Mouse (Mus musculus): Measurements from ENCODE around the gene Ubox5. TPM values are rescaled to one million over a fixed set of nuclear protein-coding genes. Genes with fewer than 3 reads are reported as not detected.

Gene Ubox5
- total and polyA plus RNA-seq, 3 experiments = 5.5 to 10.6 (median 7.0) TPM

GRCm38 (mm10) chr2:130642684-130643369 is 13.0 kb upstream of the Ubox5 start, which contains the start of gene Lzts3:
Gene Lzts3 (minus strand): TSS chr2:130642803.
- in situ Hi-C loops (cut with MboI; ENCODE audit: low pct_ligation_motif_present, low pct_unique_long_range_greater_than_20kb, low sequenced_read_pairs) (no loop called here), dilution Hi-C loops (cut with MboI; ENCODE audit: extremely low pct_ligation_motif_present, extremely low pct_unique_long_range_greater_than_20kb, low sequenced_read_pairs) (no loop called here)

DNA sequence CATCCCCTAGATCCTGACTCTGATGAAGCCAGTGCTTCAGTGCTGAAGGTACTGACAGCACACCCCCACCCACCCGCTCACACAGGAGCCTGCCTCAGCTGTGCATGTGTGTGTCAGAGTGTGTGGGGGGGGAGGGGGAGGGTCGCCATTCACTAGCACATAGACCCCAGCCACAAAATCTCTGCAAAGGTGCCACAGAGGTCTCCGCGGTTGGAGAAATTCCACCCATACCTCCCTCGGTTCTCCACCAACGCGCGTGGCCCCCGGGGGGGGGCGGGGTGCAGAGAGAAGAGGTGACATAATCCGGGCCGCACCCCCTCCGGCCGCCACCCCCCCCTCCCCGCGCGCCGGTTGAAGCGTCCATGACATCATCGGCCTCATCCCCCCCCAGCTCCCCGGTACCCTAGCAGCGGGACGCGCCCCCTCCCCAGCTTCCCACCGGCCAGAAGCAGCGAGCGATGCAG is 12.4 kb upstream of the Ubox5 start:
- in situ Hi-C loops (cut with MboI; ENCODE audit: low pct_ligation_motif_present, low pct_unique_long_range_greater_than_20kb, low sequenced_read_pairs) = no loop called here
- Histone ChIP-seq H3K79me2 (replicated peaks; ENCODE audit: control insufficient read depth, extremely low read depth, insufficient read depth, poor library complexity, severe bottlenecking) (no peaks in the 10 kb centered on the region), H3K27ac (ENCODE audit: insufficient read depth, low read depth) (no peak overlapping the region), H3K4me2 (ENCODE audit: insufficient read depth, low read depth, poor library complexity, severe bottlenecking) (peak overlapping the region; percentile 93), H3K4me1 (ENCODE audit: control insufficient read depth in 1 of 2, insufficient read depth in 2 of 2) (peaks cover 4 to 22% of the 10 kb centered on the region in 2 experiments; a peak in 3 of 4 replicates), H3K4me3 (replicated peaks in 1 of 3; ENCODE audit: low read depth in 2 of 3, low read length in 2 of 3, poor library complexity in 1 of 3) (peak overlapping the region; percentile 49 to 83 (median 62)), H3K9ac (ENCODE audit: insufficient read depth, low read depth) (peak overlapping the region; percentile 71), H3K36me3 (replicated peaks in 1 of 2; ENCODE audit: control insufficient read depth in 1 of 2, insufficient read depth in 1 of 2, low read length in 1 of 2) (peaks cover 0 to 14% of the 10 kb centered on the region in 2 experiments), H3K9me3 (replicated peaks; ENCODE audit: low read length) (no peaks in the 10 kb centered on the region), H3K27me3 (replicated peaks) (peaks cover 3% of the 10 kb centered on the region)
- DNase-seq (ENCODE audit: extremely low read depth) = peak; percentile 13
- dilution Hi-C loops (cut with MboI; ENCODE audit: extremely low pct_ligation_motif_present, extremely low pct_unique_long_range_greater_than_20kb, low sequenced_read_pairs) = no loop called here
- TF ChIP-seq ZC3H11A (IDR thresholded peaks at IDR 0.05; ENCODE audit: low read depth, low read length) (no peak), CHD2 (IDR thresholded peaks at IDR 0.05; ENCODE audit: low read length) (0 out of 2 replicates have a peak, but pooled peaks have one; percentile 46), TCF12 (IDR thresholded peaks at IDR 0.05; ENCODE audit: low read depth, low read length) (no peak), EP300 (IDR thresholded peaks at IDR 0.05; ENCODE audit: low read length) (no peak)

More at GRCm38 (mm10) chr2:130642684-130643369, 13.0 kb upstream of the Ubox5 start, which contains the start of gene Lzts3:
- Histone ChIP-seq H3K4me2 (ENCODE audit: insufficient read depth, low read depth, poor library complexity, severe bottlenecking) (peak within 1 kb of the TSS; percentile 93), H3K79me2 (replicated peaks; ENCODE audit: control insufficient read depth, extremely low read depth, insufficient read depth, poor library complexity, severe bottlenecking) (no peaks in the 10 kb centered on the region), H3K4me3 (replicated peaks in 1 of 3; ENCODE audit: low read depth in 2 of 3, low read length in 2 of 3, poor library complexity in 1 of 3) (peak within 1 kb of the TSS; percentile 49 to 83 (median 62)), H3K27ac (ENCODE audit: insufficient read depth, low read depth) (no peak within 1 kb of the TSS), H3K4me1 (ENCODE audit: control insufficient read depth in 1 of 2, insufficient read depth in 2 of 2) (peaks cover 4 to 20% of the 10 kb centered on the region in 2 experiments; a peak in 3 of 4 replicates), H3K9ac (ENCODE audit: insufficient read depth, low read depth) (peak within 1 kb of the TSS; percentile 71), H3K27me3 (replicated peaks) (peaks cover 3% of the 10 kb centered on the region), H3K9me3 (replicated peaks; ENCODE audit: low read length) (no peaks in the 10 kb centered on the region), H3K36me3 (replicated peaks in 1 of 2; ENCODE audit: control insufficient read depth in 1 of 2, insufficient read depth in 1 of 2, low read length in 1 of 2) (peaks cover 0 to 14% of the 10 kb centered on the region in 2 experiments)
- peak; percentile 80 for DNase-seq (ENCODE audit: extremely low read depth)
- TF ChIP-seq CTCF (conservative IDR thresholded peaks at IDR 0.05 in 1 of 2, IDR thresholded peaks at IDR 0.05 in 1 of 2; ENCODE audit: low read depth in 2 of 2, low read length in 2 of 2) (no peak), USF2 (conservative IDR thresholded peaks at IDR 0.05; ENCODE audit: low read depth, low read length) (no peak), CHD1 (IDR thresholded peaks at IDR 0.05; ENCODE audit: low read depth, low read length) (no peak), KAT2A (IDR thresholded peaks at IDR 0.05; ENCODE audit: insufficient replicate concordance, low read length) (no peak), PAX5 (IDR thresholded peaks at IDR 0.05; ENCODE audit: low read length) (no peak), TCF12 (IDR thresholded peaks at IDR 0.05; ENCODE audit: low read depth, low read length) (no peak), MXI1 (IDR thresholded peaks at IDR 0.05; ENCODE audit: low read depth, low read length) (no peak), RAD21 (IDR thresholded peaks at IDR 0.05; ENCODE audit: low read depth, low read length) (no peak), SMC3 (IDR thresholded peaks at IDR 0.05; ENCODE audit: low read depth, low read length) (no peak), ZC3H11A (IDR thresholded peaks at IDR 0.05; ENCODE audit: low read depth, low read length) (no peak), GABPA (IDR thresholded peaks at IDR 0.05; ENCODE audit: insufficient replicate concordance, low read depth, low read length) (no peak), ZKSCAN1 (IDR thresholded peaks at IDR 0.05; ENCODE audit: borderline replicate concordance, low read depth, low read length) (no peak), E2F4 (IDR thresholded peaks at IDR 0.05; ENCODE audit: insufficient replicate concordance, low read depth, low read length) (no peak), POLR2AphosphoS2 (IDR thresholded peaks at IDR 0.05; ENCODE audit: low read depth, low read length) (peak; percentile 48; the same call in 1 of the 2 replicates), RCOR1 (conservative IDR thresholded peaks at IDR 0.05; ENCODE audit: low read depth, low read length) (no peak), ELF1 (IDR thresholded peaks at IDR 0.05; ENCODE audit: low read depth, low read length) (no peak), MAZ (IDR thresholded peaks at IDR 0.05; ENCODE audit: low read depth, low read length) (0 out of 2 replicates have a peak, but pooled peaks have one; percentile 21), MEF2A (IDR thresholded peaks at IDR 0.05; ENCODE audit: borderline replicate concordance, low read depth, low read length) (no peak), MAX (IDR thresholded peaks at IDR 0.05; ENCODE audit: low read length) (no peak; the same call in 1 of the 2 replicates), TBP (conservative IDR thresholded peaks at IDR 0.05; ENCODE audit: low read depth, low read length) (peak; percentile 65; the same call in 1 of the 2 replicates), SIN3A (IDR thresholded peaks at IDR 0.05; ENCODE audit: low read length) (no peak), EP300 (IDR thresholded peaks at IDR 0.05; ENCODE audit: low read length) (no peak), NRF1 (IDR thresholded peaks at IDR 0.05; ENCODE audit: low read depth, low read length) (no peak), UBTF (IDR thresholded peaks at IDR 0.05; ENCODE audit: low read depth, low read length) (no peak), MAFK (IDR thresholded peaks at IDR 0.05; ENCODE audit: insufficient replicate concordance, low read length) (no peak), ETS1 (conservative IDR thresholded peaks at IDR 0.05; ENCODE audit: low read depth, low read length) (no peak), POLR2A (IDR thresholded peaks at IDR 0.05; ENCODE audit: low read depth, low read length) (peak; percentile 81), CHD2 (IDR thresholded peaks at IDR 0.05; ENCODE audit: low read length) (no peak), ZNF384 (IDR thresholded peaks at IDR 0.05; ENCODE audit: low read depth, low read length) (no peak), BHLHE40 (IDR thresholded peaks at IDR 0.05; ENCODE audit: low read depth, low read length) (no peak), MYC (IDR thresholded peaks at IDR 0.05; ENCODE audit: low read depth, low read length) (no peak), IRF4 (IDR thresholded peaks at IDR 0.05; ENCODE audit: low read depth, low read length) (peak; percentile 31; the same call in 1 of the 2 replicates), ZMIZ1 (IDR thresholded peaks at IDR 0.05; ENCODE audit: low read depth, low read length) (peak; percentile 72; the same call in 1 of the 2 replicates), USF1 (IDR thresholded peaks at IDR 0.05; ENCODE audit: low read depth, low read length) (no peak), NELFE (IDR thresholded peaks at IDR 0.05; ENCODE audit: low read depth, low read length) (peak; percentile 72), JUND (conservative IDR thresholded peaks at IDR 0.05; ENCODE audit: low read depth, low read length) (no peak), HCFC1 (IDR thresholded peaks at IDR 0.05; ENCODE audit: low read depth, low read length) (no peak), JUN (IDR thresholded peaks at IDR 0.05; ENCODE audit: insufficient read depth, low read depth, low read length) (no peak)
